Mouse (Mus musculus) liver, adult 2 months (tissue): ENCODE data around the gene Yif1a. TPM values are rescaled to one million over a fixed set of nuclear protein-coding genes. Genes with fewer than 3 reads are reported as not detected.

ENCODE experiments used
- DNase-seq: peaks from one replicate; pipeline ENCODE4 v3.0.0-alpha.2; 2011; ENCODE audit warnings: low read depth, low spot score; ENCODE audit errors: extremely low read depth
- H3K27ac ChIP-seq: fragments of 200-500 bp; replicated peaks from 2 replicates; pipeline ENCODE4 v1.5.1; 2012; ENCODE audit warnings: low read depth, mild to moderate bottlenecking, control low read depth, inconsistent platforms, low read length; ENCODE audit not compliant: insufficient read depth
- H3K27me3 ChIP-seq: fragments of 200-500 bp; 2 replicates; pipeline ENCODE4 v1.6.1; 2012; ENCODE audit warnings: mild to moderate bottlenecking, moderate library complexity, low read length, inconsistent platforms; ENCODE audit not compliant: control insufficient read depth, insufficient read depth
- H3K36me3 ChIP-seq: fragments of 200-500 bp; 2 replicates; pipeline ENCODE4 v1.6.1; 2012; ENCODE audit warnings: low read length, inconsistent platforms; ENCODE audit not compliant: control insufficient read depth, insufficient read depth
- H3K4me1 ChIP-seq: fragments of 200-500 bp; 2 replicates; pipeline ENCODE4 v1.6.1; 2011; ENCODE audit warnings: low read length; ENCODE audit not compliant: control insufficient read depth, insufficient read depth
- H3K4me3 ChIP-seq: fragments of 200-500 bp; 2 replicates; pipeline ENCODE4 v1.5.1; 2011; ENCODE audit warnings: low read depth, mild to moderate bottlenecking, control low read depth, low read length, moderate library complexity; ENCODE audit not compliant: insufficient read depth
- H3K79me2 ChIP-seq: fragments of 200-500 bp; 2 replicates; pipeline ENCODE4 v1.6.1; 2012; ENCODE audit warnings: inconsistent platforms, mild to moderate bottlenecking, low read length, moderate library complexity; ENCODE audit not compliant: control insufficient read depth, insufficient read depth
- H3K9ac ChIP-seq: fragments of 200-500 bp; 2 replicates; pipeline ENCODE4 v1.6.1; 2012; ENCODE audit warnings: low read depth, mild to moderate bottlenecking, control low read depth, inconsistent platforms, low read length
- CTCF ChIP-seq: fragments of 200-500 bp; IDR thresholded peaks from 2 replicates; pipeline ENCODE4 v1.5.1; 2011; ENCODE audit warnings: low read depth, low read length, control low read depth
- POLR2A ChIP-seq: fragments of 200-500 bp; IDR thresholded peaks from 2 replicates; pipeline ENCODE4 v1.6.1; 2011; ENCODE audit warnings: low read length, control low read depth; ENCODE audit not compliant: insufficient read depth; ENCODE audit errors: extremely low read depth
- WGBS: fragments of 180-500 bp; shearing (Covaris S2); methylation state at CpG from one replicate; pipeline ENCODE4 v1.1.7; 2018; 5-methylcytosine and 5-hydroxymethylcytosine counted together
- polyA plus RNA-seq: library from polyadenylated mRNA; depleted of rRNA; stranded (reverse); fragments of >200 nt; gene quantifications from 2 replicates; pipeline ENCODE4 v1.2.3, GENCODE M21; 2012
- total RNA-seq: library from RNA; depleted of rRNA; stranded (reverse); fragments of >200 nt; gene quantifications from 2 replicates; pipeline ENCODE4 v1.2.3, GENCODE M21; 2014

The Yif1a gene
- total and polyA plus RNA-seq, 2 experiments: 79.3 to 188 TPM

GRCm38 (mm10) chr19:5107556-5108270, 19.4 kb downstream of the Yif1a start:
- Histone ChIP-seq H3K27me3 (no peaks in the 10 kb centered on the region), H3K79me2 (no peaks in the 10 kb centered on the region; the same call in 1 of the 2 replicates), H3K4me3 (no peak overlapping the region), H3K9ac (no peak overlapping the region), H3K4me1 (peaks cover 3% of the 10 kb centered on the region), H3K27ac (no peak overlapping the region), H3K36me3 (peaks cover 6% of the 10 kb centered on the region; the same call in 1 of the 2 replicates)
- no peak for DNase-seq
- TF ChIP-seq POLR2A (no peak), CTCF (no peak)
- WGBS: 74% methylated on average over 18 of the region's 18 CpGs

- Histone ChIP-seq H3K27me3 (no peaks in the 10 kb centered on the region), H3K9ac (no peak overlapping the region), H3K36me3 (peaks cover 4% of the 10 kb centered on the region; the same call in 1 of the 2 replicates), H3K79me2 (no peaks in the 10 kb centered on the region; the same call in 1 of the 2 replicates), H3K4me3 (no peak overlapping the region), H3K27ac (no peak overlapping the region), H3K4me1 (peaks cover 3% of the 10 kb centered on the region)
- peak; percentile 53 for TF ChIP-seq CTCF
- TF ChIP-seq POLR2A: no peak
- peak; percentile 32 for DNase-seq
- WGBS: 36% methylated on average over 5 of the region's 5 CpGs
These were observed 19.9 kb downstream of the Yif1a start for GRCm38 (mm10) chr19:5108271-5108575.

DNA sequence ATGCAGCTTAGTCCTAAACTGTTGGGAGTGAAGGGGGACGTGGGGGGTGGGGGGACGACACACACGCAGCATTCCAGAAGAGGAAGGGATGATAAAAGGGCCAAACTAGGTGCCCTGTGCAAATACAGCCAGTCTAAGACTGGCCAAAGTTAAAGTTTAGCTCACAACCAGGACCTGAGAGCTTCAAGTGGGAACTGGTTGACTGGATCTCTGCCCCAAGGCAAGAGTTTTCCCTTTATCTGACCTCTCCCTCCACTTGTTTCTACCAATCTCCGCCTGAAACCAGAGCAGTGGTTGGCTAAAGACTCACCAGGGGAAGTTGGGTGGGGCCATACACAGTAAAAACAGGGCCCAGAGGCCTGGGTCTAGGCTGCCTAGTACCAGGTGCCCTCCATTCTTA, 20.4 kb downstream of the Yif1a start:
- TF ChIP-seq POLR2A: no peak
- TF ChIP-seq CTCF: no peak
- Histone ChIP-seq H3K27me3 (no peaks in the 10 kb centered on the region), H3K36me3 (peaks cover 4% of the 10 kb centered on the region; the same call in 1 of the 2 replicates), H3K9ac (no peak overlapping the region), H3K4me3 (no peak overlapping the region), H3K4me1 (peaks cover 3% of the 10 kb centered on the region), H3K79me2 (no peaks in the 10 kb centered on the region; the same call in 1 of the 2 replicates), H3K27ac (no peak overlapping the region)
- peak; percentile 40 for DNase-seq
- 40% methylated on average over 4 of the region's 4 CpGs for WGBS

DNA sequence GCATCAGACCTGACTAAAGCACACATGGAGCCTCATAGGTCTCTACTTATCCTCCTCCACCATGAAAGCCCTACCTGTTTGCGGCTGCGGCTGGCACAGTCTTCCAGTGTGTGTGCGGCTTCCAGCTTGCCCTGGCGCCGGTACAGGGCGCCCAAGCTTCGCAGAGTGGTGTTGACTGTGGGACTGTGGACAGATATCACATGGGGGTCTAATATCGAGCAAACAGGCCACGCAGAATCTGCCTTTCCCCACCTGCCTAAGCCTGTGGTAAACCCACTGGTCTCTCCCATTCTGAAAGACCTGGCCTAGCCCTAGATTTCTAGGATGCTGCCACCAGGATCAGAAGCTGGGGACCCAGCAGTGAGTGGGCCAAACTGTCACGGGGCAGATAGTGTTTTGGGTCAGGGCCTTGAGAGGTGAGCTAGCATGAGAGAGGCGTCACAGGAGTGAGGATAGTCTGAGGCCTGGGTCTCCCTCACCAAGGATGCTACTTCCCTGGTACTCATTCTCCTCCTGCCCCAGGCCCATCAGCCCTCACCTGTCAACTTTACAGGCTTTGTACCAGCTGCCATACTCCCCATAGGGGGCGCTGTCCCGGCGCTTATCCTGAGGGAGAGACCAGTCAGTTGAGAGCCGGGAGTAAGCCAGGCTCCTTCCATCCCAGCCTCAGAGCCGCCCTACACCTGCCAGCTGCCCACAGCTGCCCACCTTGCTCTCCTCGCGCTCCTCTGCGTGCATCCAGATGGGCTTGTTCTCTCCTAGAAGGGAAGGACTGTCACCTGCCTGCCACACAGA, 21.5 kb downstream of the Yif1a start:
- Histone ChIP-seq H3K79me2 (no peaks in the 10 kb centered on the region; the same call in 1 of the 2 replicates), H3K4me3 (no peak overlapping the region), H3K27ac (no peak overlapping the region), H3K27me3 (no peaks in the 10 kb centered on the region), H3K36me3 (no peaks in the 10 kb centered on the region), H3K9ac (no peak overlapping the region), H3K4me1 (peaks cover 3% of the 10 kb centered on the region)
- DNase-seq: no peak
- peak; percentile 52 for TF ChIP-seq CTCF
- no peak for TF ChIP-seq POLR2A
- 83% methylated on average over 19 of the region's 19 CpGs for WGBS

GRCm38 (mm10) chr19:5113783-5114182, 25.4 kb downstream of the Yif1a start:
- Histone ChIP-seq H3K27me3 (no peaks in the 10 kb centered on the region), H3K79me2 (no peaks in the 10 kb centered on the region), H3K4me1 (0 out of 2 replicates have a peak, but pooled peaks cover 2% of the 10 kb centered on the region), H3K9ac (no peak overlapping the region), H3K4me3 (no peak overlapping the region), H3K36me3 (no peaks in the 10 kb centered on the region), H3K27ac (no peak overlapping the region)
- WGBS: 97% methylated on average over 7 of the region's 7 CpGs
- TF ChIP-seq CTCF (no peak), POLR2A (no peak)
- DNase-seq: no peak
